Mouse (Mus musculus) hindbrain, postnatal 0 days (tissue): ENCODE results near the gene Trim2. TPM values are rescaled to one million over a fixed set of nuclear protein-coding genes. Genes with fewer than 3 reads are reported as not detected.
A peak's percentile ranks its signal among the peaks of the same experiment; 100 is the strongest.

Experiments
- ATAC-seq: fragments of 200-750 bp; cut with Nextera tagmentation; 2 replicates; pipeline ENCODE4 v1.8.0; 2017; ENCODE audit warnings: mild to moderate bottlenecking, moderate TSS enrichment, moderate library complexity
- DNase-seq: peaks from one replicate; pipeline ENCODE4 v3.0.0-alpha.2; 2015; ENCODE audit warnings: low spot score
- H3K27ac ChIP-seq: fragments of 300-500 bp; sonication (generic); 2 replicates; pipeline ENCODE4 v1.5.1; 2014; ENCODE audit warnings: mild to moderate bottlenecking
- H3K27me3 ChIP-seq: fragments of 300-500 bp; sonication (generic); 2 replicates; pipeline ENCODE4 v1.6.1; 2014; ENCODE audit warnings: low read length, mixed read lengths; ENCODE audit not compliant: insufficient read depth
- H3K36me3 ChIP-seq: fragments of 300-500 bp; sonication (generic); 2 replicates; pipeline ENCODE4 v1.6.1; 2014; ENCODE audit warnings: low read length, mixed read lengths; ENCODE audit not compliant: insufficient read depth
- H3K4me1 ChIP-seq: fragments of 300-500 bp; sonication (generic); 2 replicates; pipeline ENCODE4 v1.6.1; 2014; ENCODE audit warnings: antibody characterized with exemption, low read length, mixed read lengths; ENCODE audit not compliant: insufficient read depth
- H3K4me2 ChIP-seq: fragments of 300-500 bp; sonication (generic); 2 replicates; pipeline ENCODE4 v1.6.1; 2014; ENCODE audit warnings: low read depth, mild to moderate bottlenecking, low read length, moderate library complexity, mixed read lengths
- H3K4me3 ChIP-seq: fragments of 300-500 bp; sonication (generic); 2 replicates; pipeline ENCODE4 v1.5.1; 2014; ENCODE audit warnings: low read length
- H3K9ac ChIP-seq: fragments of 300-500 bp; sonication (generic); replicated peaks from 2 replicates; pipeline ENCODE4 v1.6.1; 2014; ENCODE audit warnings: mild to moderate bottlenecking, low read length, moderate library complexity, mixed read lengths
- H3K9me3 ChIP-seq: fragments of 300-500 bp; sonication (generic); 2 replicates; pipeline ENCODE4 v1.6.1; 2016; ENCODE audit warnings: low read length, mixed read lengths
- CTCF ChIP-seq: IDR thresholded peaks from 2 replicates; pipeline ENCODE4 v1.5.1; 2016; ENCODE audit warnings: antibody characterized with exemption, control low read depth, low read depth
- WGBS: fragments of 180-500 bp; shearing (Covaris S2); extraction: QIAGEN DNeasy Blood & Tissue Kit; methylation state at CpG from one replicate; pipeline ENCODE4 v1.1.7; 2014; 5-methylcytosine and 5-hydroxymethylcytosine counted together
- polyA plus RNA-seq: library from polyadenylated mRNA; unstranded; fragments of >200 nt; fragmentation: Nextera tagmentation; extraction: Ambion mirVana; gene quantifications from 2 replicates; pipeline ENCODE4 v1.2.1, GENCODE M21; 2015
- total RNA-seq: library from RNA; depleted of rRNA; stranded (reverse); fragments of >200 nt; gene quantifications from 2 replicates; pipeline ENCODE4 v1.2.3, GENCODE M21; 2014

The Trim2 gene
- total and polyA plus RNA-seq, 2 experiments from 2014 or later: 130 to 236 TPM

- Histone ChIP-seq H3K4me3 (no peak overlapping the region), H3K4me1 (peaks cover 6% of the 10 kb centered on the region; the same call in 1 of the 2 replicates), H3K27me3 (no peaks in the 10 kb centered on the region), H3K9ac (no peak overlapping the region), H3K36me3 (no peaks in the 10 kb centered on the region), H3K27ac (no peak overlapping the region), H3K4me2 (no peak overlapping the region), H3K9me3 (no peaks in the 10 kb centered on the region)
- TF ChIP-seq CTCF: no peak
- no peak for DNase-seq
- no peak for ATAC-seq
- 59% methylated on average over 3 of the region's 3 CpGs for WGBS
Observed at GRCm38 (mm10) chr3:84266391-84266931, 40.2 kb downstream of the Trim2 start.

DNA sequence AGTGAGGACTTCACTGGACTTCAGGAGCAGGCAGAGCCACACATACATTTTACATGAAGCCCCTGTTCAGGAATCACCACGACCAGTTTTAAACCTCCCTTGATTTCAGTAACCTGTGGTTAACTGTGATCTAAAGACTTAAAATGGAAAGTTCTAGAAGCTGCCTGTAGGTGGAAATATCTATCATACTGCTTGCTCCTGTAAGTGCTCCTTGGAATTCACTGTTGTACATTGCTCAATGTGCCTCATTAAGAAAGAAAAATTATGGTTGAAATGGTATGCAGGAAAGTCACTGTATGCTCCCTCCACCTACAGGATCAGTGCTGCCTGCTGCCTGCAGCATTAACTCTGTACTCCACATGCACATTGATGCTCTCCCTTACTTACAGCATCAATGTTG lies 41.6 kb downstream of the Trim2 start:
- 29% methylated on average over 1 of the region's 1 CpGs for WGBS
- Histone ChIP-seq H3K9ac (no peak overlapping the region), H3K4me2 (no peak overlapping the region), H3K4me1 (peaks cover under 1% of the 10 kb centered on the region; the same call in 1 of the 2 replicates), H3K9me3 (no peaks in the 10 kb centered on the region), H3K27ac (no peak overlapping the region), H3K27me3 (no peaks in the 10 kb centered on the region), H3K4me3 (no peak overlapping the region), H3K36me3 (no peaks in the 10 kb centered on the region)
- TF ChIP-seq CTCF: peak; percentile 43
- no peak for ATAC-seq
- no peak for DNase-seq

- H3K9ac ChIP-seq: no peak overlapping the region
Observed at GRCm38 (mm10) chr3:84264395-84264794, 42.3 kb downstream of the Trim2 start.

GRCm38 (mm10) chr3:84262804-84263203 lies 43.9 kb downstream of the Trim2 start:
- DNase-seq (no peak), ATAC-seq (no peak)
- TF ChIP-seq CTCF: no peak
- H3K9ac ChIP-seq: no peak overlapping the region
- no peaks in the 10 kb centered on the region for H3K9me3 ChIP-seq
- no peak overlapping the region for H3K27ac ChIP-seq
- H3K36me3 ChIP-seq: no peaks in the 10 kb centered on the region
- H3K4me3 ChIP-seq: no peak overlapping the region
- 86% methylated on average over 3 of the region's 3 CpGs for WGBS
- H3K4me2 ChIP-seq: no peak overlapping the region
- H3K4me1 ChIP-seq: no peaks in the 10 kb centered on the region
- no peaks in the 10 kb centered on the region for H3K27me3 ChIP-seq

More at GRCm38 (mm10) chr3:84264395-84264794, 42.3 kb downstream of the Trim2 start:
- ATAC-seq (no peak), DNase-seq (no peak)
- WGBS: 29% methylated on average over 2 of the region's 2 CpGs
- Histone ChIP-seq H3K4me3 (no peak overlapping the region), H3K36me3 (no peaks in the 10 kb centered on the region), H3K9me3 (no peaks in the 10 kb centered on the region), H3K4me1 (no peaks in the 10 kb centered on the region), H3K4me2 (no peak overlapping the region), H3K27me3 (no peaks in the 10 kb centered on the region), H3K27ac (no peak overlapping the region)
- no peak for TF ChIP-seq CTCF

DNA sequence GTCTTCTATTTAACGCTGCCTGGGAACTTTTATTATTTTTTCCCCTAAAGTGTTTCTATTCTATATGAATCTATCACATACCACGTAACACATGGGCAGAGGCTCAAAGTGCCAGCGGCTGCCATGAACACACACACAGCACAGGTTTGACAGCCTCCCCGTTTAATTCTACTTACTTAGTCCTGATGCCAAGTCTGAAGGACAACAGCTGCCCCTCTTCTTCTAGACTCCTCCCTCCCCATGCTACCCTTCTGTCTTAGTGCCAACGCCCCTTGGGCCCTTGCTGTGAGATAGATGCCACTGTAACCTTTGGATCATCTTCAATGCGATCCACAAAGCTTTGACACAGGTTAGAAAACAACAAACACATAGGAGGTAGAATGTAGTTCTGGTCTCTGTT lies 44.8 kb downstream of the Trim2 start:
- no peaks in the 10 kb centered on the region for H3K4me1 ChIP-seq

GRCm38 (mm10) chr3:84260837-84261236 lies 45.8 kb downstream of the Trim2 start:
- H3K4me2 ChIP-seq: no peak overlapping the region; the same call in 1 of the 2 replicates
- H3K27ac ChIP-seq: no peak overlapping the region
- no peak overlapping the region for H3K9ac ChIP-seq
- no peak for DNase-seq
- H3K4me1 ChIP-seq: no peaks in the 10 kb centered on the region
- ATAC-seq: no peak
- 32% methylated on average over 7 of the region's 7 CpGs for WGBS
- H3K36me3 ChIP-seq: no peaks in the 10 kb centered on the region
- H3K9me3 ChIP-seq: no peaks in the 10 kb centered on the region
- H3K27me3 ChIP-seq: no peaks in the 10 kb centered on the region
- H3K4me3 ChIP-seq: no peak overlapping the region
- no peak for TF ChIP-seq CTCF

More for the DNA sequence above, 44.8 kb downstream of the Trim2 start:
- ATAC-seq (no peak), DNase-seq (peak; percentile 32)
- Histone ChIP-seq H3K4me2 (no peak overlapping the region), H3K9ac (no peak overlapping the region), H3K27me3 (no peaks in the 10 kb centered on the region), H3K36me3 (no peaks in the 10 kb centered on the region), H3K9me3 (no peaks in the 10 kb centered on the region), H3K4me3 (no peak overlapping the region), H3K27ac (no peak overlapping the region)
- WGBS: 64% methylated on average over 6 of the region's 6 CpGs
- TF ChIP-seq CTCF: no peak

DNA sequence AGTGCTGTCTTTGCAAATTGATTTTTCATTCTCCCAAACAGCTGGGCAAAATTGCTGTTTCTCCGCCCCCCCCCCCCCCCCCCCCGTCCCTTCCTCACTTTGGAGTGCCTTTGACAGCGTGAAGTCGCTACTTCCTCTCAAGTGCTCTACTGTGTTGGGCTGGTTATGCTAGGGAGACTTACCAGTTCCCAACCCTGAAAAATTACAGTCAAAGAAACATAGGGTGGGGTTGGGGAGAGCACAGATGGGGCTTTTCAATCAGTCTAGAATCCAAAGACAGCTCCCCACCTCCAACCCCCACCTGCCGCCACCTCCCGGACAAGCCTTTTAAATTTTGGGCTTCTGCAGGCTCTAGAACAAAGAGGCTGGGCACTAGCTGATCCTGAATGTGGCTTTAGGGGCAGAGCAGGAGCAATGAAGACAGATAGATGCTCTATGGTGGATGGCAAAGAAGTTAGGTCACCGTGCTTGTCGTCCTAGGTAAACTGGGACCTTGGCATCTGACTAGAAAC lies 46.6 kb downstream of the Trim2 start:
- DNase-seq (peak; percentile 28), ATAC-seq (peak; percentile 43)
- Histone ChIP-seq H3K4me1 (no peaks in the 10 kb centered on the region), H3K4me3 (peak overlapping the region; percentile 79), H3K4me2 (peak overlapping the region; percentile 95), H3K27me3 (no peaks in the 10 kb centered on the region), H3K9ac (peak overlapping the region; percentile 92), H3K36me3 (no peaks in the 10 kb centered on the region), H3K9me3 (no peaks in the 10 kb centered on the region), H3K27ac (peak overlapping the region; percentile 90)
- no peak for TF ChIP-seq CTCF
- 2% methylated on average over 7 of the region's 8 CpGs for WGBS
